In the genomic region with DNA sequence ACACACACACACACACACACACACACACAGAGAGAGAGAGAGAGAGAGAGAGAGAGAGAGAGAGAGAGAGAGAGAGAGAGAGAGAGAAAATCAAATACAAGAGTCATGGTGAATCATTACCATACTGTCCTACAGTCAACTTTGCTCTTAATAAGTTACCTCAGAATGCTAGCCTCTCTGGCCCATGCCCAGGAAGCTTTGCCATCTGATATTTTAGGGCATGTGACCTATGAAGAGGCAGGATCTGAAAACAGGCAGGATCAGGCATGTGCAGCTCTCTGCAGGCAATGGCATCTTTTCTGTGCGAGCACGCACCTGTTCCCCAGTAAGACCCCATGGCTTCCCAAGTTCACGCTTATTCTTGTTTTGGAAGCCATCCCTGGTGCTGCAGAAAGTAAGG, we compare ENCODE assay signal across 24 mouse cellular contexts. TPM values are rescaled to one million over a fixed set of nuclear protein-coding genes. Genes with fewer than 3 reads are reported as not detected.
A peak's percentile ranks its signal among the peaks of the same experiment; 100 is the strongest.
DNase-seq lines count a peak whose midpoint lies in the region; ATAC-seq and TF ChIP-seq lines count a peak whose summit lies in the region.
"Had no signal": no experiment of that assay in that cellular context is flagged by ENCODE, and none has a peak within 500 bp of the region (broad histone marks: within the 10 kb centered on the region; RNA-seq: fewer than 3 reads in every experiment).

No protein-coding gene starts in this region.

- H3K36me3 ChIP-seq in liver, adult 2 months (ENCODE audit: control insufficient read depth, insufficient read depth, low read length): no peaks in the 10 kb centered on the region
- H3K36me3 ChIP-seq in liver, embryonic 11.5 days (ENCODE audit: control insufficient read depth, insufficient read depth, low read length): no peaks in the 10 kb centered on the region
- no peaks in the 10 kb centered on the region for H3K36me3 ChIP-seq in kidney, adult 2 months (ENCODE audit: control insufficient read depth, insufficient read depth, low read length)
- H3K36me3 ChIP-seq: heart, embryonic 10.5 days; hindbrain, embryonic 13.5 days; liver, embryonic 13.5 days; neural tube, embryonic 12.5 days had no signal

- WGBS in liver, adult 2 months: 25% methylated on average over 3 of the region's 3 CpGs
- 91% methylated on average over 3 of the region's 3 CpGs for WGBS in liver, embryonic 11.5 days
- 57% methylated on average over 3 of the region's 3 CpGs for WGBS in kidney, adult 2 months

- H3K9ac ChIP-seq in liver, adult 2 months (ENCODE audit: low read depth, low read length): peak overlapping the region; percentile 18; the same call in 1 of the 2 replicates
- H3K9ac ChIP-seq in liver, embryonic 11.5 days (ENCODE audit: low read depth, low read length): no peak overlapping the region
- H3K9ac ChIP-seq: hindbrain, embryonic 13.5 days; liver, embryonic 13.5 days; neural tube, embryonic 12.5 days had no signal

- no peak for TF ChIP-seq CTCF in liver, adult 2 months (IDR thresholded peaks at IDR 0.05; ENCODE audit: low read depth, low read length)
- no peak for TF ChIP-seq CTCF in kidney, adult 2 months (conservative IDR thresholded peaks at IDR 0.05; ENCODE audit: insufficient read depth, insufficient read length, low read depth, low read length)

- peak; percentile 99 for DNase-seq in liver, adult 2 months (ENCODE audit: extremely low read depth, low read depth, low spot score)
- no peak for DNase-seq in liver, embryonic 11.5 days (ENCODE audit: low spot score)
- DNase-seq in adipocyte (ENCODE audit: low spot score): peak; percentile 78
- DNase-seq in kidney, adult 2 months: peak; percentile 96
- DNase-seq in kidney, postnatal 25 days: peak; percentile 86 to 92
- DNase-seq in lung, adult 18-20 months: no peak
- DNase-seq in embryo, embryonic 10 days (ENCODE audit: low spot score): no peak
- DNase-seq: B cell, adult 2 months; cerebellum, postnatal 14 days; gastrocnemius, postnatal 36 days; heart, postnatal 10 days; layer of hippocampus, postnatal 36 days; liver, embryonic 13.5 days; lung, postnatal 14 days; spleen, adult 18-20 months had no signal

- no peak overlapping the region for H3K4me3 ChIP-seq in liver, adult 2 months (ENCODE audit: insufficient read depth, low read depth, low read length)
- no peak overlapping the region for H3K4me3 ChIP-seq in liver, embryonic 11.5 days (ENCODE audit: low read depth, low read length)
- no peak overlapping the region for H3K4me3 ChIP-seq in kidney, adult 2 months (ENCODE audit: insufficient read depth, low read depth, low read length)
- H3K4me3 ChIP-seq: heart, embryonic 10.5 days; hindbrain, embryonic 13.5 days; liver, embryonic 13.5 days; neural tube, embryonic 12.5 days had no signal

- no peaks in the 10 kb centered on the region for H3K27me3 ChIP-seq in liver, adult 2 months (ENCODE audit: control insufficient read depth, insufficient read depth, low read length)
- H3K27me3 ChIP-seq in liver, embryonic 11.5 days (replicated peaks; ENCODE audit: control insufficient read depth, insufficient read depth, low read length): peaks cover 18% of the 10 kb centered on the region
- H3K27me3 ChIP-seq in kidney, adult 2 months (replicated peaks; ENCODE audit: control insufficient read depth, insufficient read depth, low read length): no peaks in the 10 kb centered on the region

- no peak for TF ChIP-seq POLR2A in liver, adult 2 months (IDR thresholded peaks at IDR 0.05; ENCODE audit: extremely low read depth, insufficient read depth, low read length)
- no peak for TF ChIP-seq POLR2A in kidney, adult 2 months (IDR thresholded peaks at IDR 0.05; ENCODE audit: low read depth, low read length)

- H3K4me2 ChIP-seq in liver, embryonic 11.5 days: no peak overlapping the region
- H3K4me2 ChIP-seq: hindbrain, embryonic 13.5 days; liver, embryonic 13.5 days; neural tube, embryonic 12.5 days had no signal

- H3K79me2 ChIP-seq in liver, adult 2 months (ENCODE audit: control insufficient read depth, insufficient read depth, low read length): no peaks in the 10 kb centered on the region

- peak overlapping the region; percentile 80 for H3K27ac ChIP-seq in liver, adult 2 months (replicated peaks; ENCODE audit: insufficient read depth, low read depth, low read length)
- H3K27ac ChIP-seq in liver, embryonic 11.5 days (ENCODE audit: low read depth, low read length): no peak overlapping the region
- H3K27ac ChIP-seq in kidney, adult 2 months (ENCODE audit: insufficient read depth, low read depth, low read length): peak overlapping the region; percentile 91
- H3K27ac ChIP-seq: heart, embryonic 10.5 days; hindbrain, embryonic 13.5 days; liver, embryonic 13.5 days; neural tube, embryonic 12.5 days had no signal

- H3K9me3 ChIP-seq in liver, embryonic 11.5 days (ENCODE audit: control insufficient read depth, low read length): no peaks in the 10 kb centered on the region
- H3K9me3 ChIP-seq: heart, embryonic 10.5 days; hindbrain, embryonic 13.5 days; liver, embryonic 13.5 days; neural tube, embryonic 12.5 days had no signal

- H3K4me1 ChIP-seq in liver, adult 2 months (ENCODE audit: control insufficient read depth, insufficient read depth, low read length): peaks cover 33% of the 10 kb centered on the region
- no peaks in the 10 kb centered on the region for H3K4me1 ChIP-seq in liver, embryonic 11.5 days (replicated peaks; ENCODE audit: control insufficient read depth, insufficient read depth, low read length)
- H3K4me1 ChIP-seq in kidney, adult 2 months (ENCODE audit: control insufficient read depth, insufficient read depth, low read length): peaks cover 29% of the 10 kb centered on the region
- H3K4me1 ChIP-seq: hindbrain, embryonic 13.5 days; neural tube, embryonic 12.5 days had no signal

- no peak for ATAC-seq in liver, embryonic 11.5 days (replicated peaks; ENCODE audit: low FRiP score)
- ATAC-seq: forebrain, embryonic 14.5 days; intestine, embryonic 16.5 days had no signal

RNA-seq across cellular contexts. Expression of gene Gm47289, which starts 1.7 kb away (rescaled TPM):
- 0.07 TPM in 1 of 2 replicates, not detected in the other for total RNA-seq in liver, adult 2 months (2014; rRNA removed)
- not detected in 2 replicates for polyA plus RNA-seq in liver, adult 2 months (2012; rRNA removed)
- not detected in 2 replicates for polyA plus RNA-seq in liver, embryonic 11.5 days (2014; fragmentation: Nextera tagmentation; extraction: Ambion mirVana)
- polyA plus RNA-seq in kidney, adult 2 months (2012; rRNA removed): 0.03 TPM in 1 of 2 replicates, not detected in the other
- total RNA-seq: gastrocnemius, postnatal 36 days; heart, postnatal 10 days; layer of hippocampus, postnatal 36 days; left cerebral cortex, postnatal 36 days; monocyte, adult 5-6 weeks had no signal
- polyA plus RNA-seq: forebrain, embryonic 14.5 days; heart, embryonic 10.5 days; hindbrain, embryonic 13.5 days; intestine, embryonic 16.5 days; liver, embryonic 13.5 days; neural tube, embryonic 12.5 days; stomach, embryonic 14.5 days; thymus, postnatal 0 days had no signal

RNA-seq across cellular contexts. Expression of gene Acaa1b, which starts 3.8 kb away (rescaled TPM):
- total RNA-seq in liver, adult 2 months (2014; rRNA removed): 755 and 780 TPM in 2 replicates
- polyA plus RNA-seq in liver, adult 2 months (2012; rRNA removed): 1,396 and 1,582 TPM in 2 replicates
- 0.34 and 0.63 TPM in 2 replicates for polyA plus RNA-seq in liver, embryonic 11.5 days (2014; fragmentation: Nextera tagmentation; extraction: Ambion mirVana)
- 417 and 424 TPM in 2 replicates for polyA plus RNA-seq in kidney, adult 2 months (2012; rRNA removed)
- total RNA-seq: monocyte, adult 5-6 weeks had no signal

RNA-seq across cellular contexts. Expression of gene Slc22a13, which starts 48.2 kb away (rescaled TPM):
- 0.07 TPM in 1 of 2 replicates, not detected in the other for total RNA-seq in liver, adult 2 months (2014; rRNA removed)
- polyA plus RNA-seq in liver, adult 2 months (2012; rRNA removed): 0.06 TPM in 1 of 2 replicates, not detected in the other
- polyA plus RNA-seq in liver, embryonic 11.5 days (2014; fragmentation: Nextera tagmentation; extraction: Ambion mirVana): not detected in 2 replicates
- polyA plus RNA-seq in kidney, adult 2 months (2012; rRNA removed): 156 and 213 TPM in 2 replicates
- total RNA-seq: heart, postnatal 10 days; left cerebral cortex, postnatal 36 days; monocyte, adult 5-6 weeks had no signal
- polyA plus RNA-seq: forebrain, embryonic 14.5 days; heart, embryonic 10.5 days; hindbrain, embryonic 13.5 days; intestine, embryonic 16.5 days; liver, embryonic 13.5 days; neural tube, embryonic 12.5 days; stomach, embryonic 14.5 days; thymus, postnatal 0 days had no signal

RNA-seq across cellular contexts. Expression of gene Dlec1, which starts 58.4 kb away (rescaled TPM):
- total RNA-seq in liver, adult 2 months (2014; rRNA removed): 0.27 and 0.74 TPM in 2 replicates
- 0.31 and 0.32 TPM in 2 replicates for polyA plus RNA-seq in liver, adult 2 months (2012; rRNA removed)
- polyA plus RNA-seq in liver, embryonic 11.5 days (2014; fragmentation: Nextera tagmentation; extraction: Ambion mirVana): 0.14 and 0.34 TPM in 2 replicates
- 30.3 and 38.7 TPM in 2 replicates for polyA plus RNA-seq in kidney, adult 2 months (2012; rRNA removed)
- total RNA-seq: gastrocnemius, postnatal 36 days; monocyte, adult 5-6 weeks had no signal
- polyA plus RNA-seq: liver, embryonic 13.5 days had no signal

Comparison
In these comparisons a context has a peak if more than half of its experiments do, and no peak if none do; other contexts are left out.
1. DNase-seq: peak in liver, adult 2 months (single experiment), adipocyte (single experiment), kidney, adult 2 months (single experiment) and kidney, postnatal 25 days (2 of 2); none in liver, embryonic 11.5 days (single experiment), lung, adult 18-20 months (0 of 2) and embryo, embryonic 10 days (single experiment).
2. RNA of gene Acaa1b, which starts 3.8 kb away (polyA plus RNA-seq): 1,396 to 1,582 TPM in liver, adult 2 months and 417 to 424 TPM in kidney, adult 2 months; 0.34 to 0.63 TPM in liver, embryonic 11.5 days; every median in the first group is over 100 times any median in the second.
3. RNA of gene Slc22a13, which starts 48.2 kb away (polyA plus RNA-seq): 156 to 213 TPM in kidney, adult 2 months; 0.06 TPM in liver, adult 2 months and not detected in liver, embryonic 11.5 days; every median in the first group is over 100 times any median in the second.